Mouse (Mus musculus) hindbrain, postnatal 0 days (tissue): ENCODE measurements at regions not wholly inside any gene's neighbourhood (a gene's known extent, or its start where the extent isn't known, plus 50 kb on each side); places are given as distances from the start of the nearest gene placed in this dataset.

ENCODE experiments used
- ATAC-seq: fragments of 200-750 bp; cut with Nextera tagmentation; 2 replicates; pipeline ENCODE4 v1.8.0; 2017; ENCODE audit warnings: mild to moderate bottlenecking, moderate TSS enrichment, moderate library complexity
- DNase-seq: peaks from one replicate; pipeline ENCODE4 v3.0.0-alpha.2; 2015; ENCODE audit warnings: low spot score
- H3K27ac ChIP-seq: fragments of 300-500 bp; sonication (generic); 2 replicates; pipeline ENCODE4 v1.5.1; 2014; ENCODE audit warnings: mild to moderate bottlenecking
- H3K27me3 ChIP-seq: fragments of 300-500 bp; sonication (generic); 2 replicates; pipeline ENCODE4 v1.6.1; 2014; ENCODE audit warnings: low read length, mixed read lengths; ENCODE audit not compliant: insufficient read depth
- H3K36me3 ChIP-seq: fragments of 300-500 bp; sonication (generic); 2 replicates; pipeline ENCODE4 v1.6.1; 2014; ENCODE audit warnings: low read length, mixed read lengths; ENCODE audit not compliant: insufficient read depth
- H3K4me1 ChIP-seq: fragments of 300-500 bp; sonication (generic); 2 replicates; pipeline ENCODE4 v1.6.1; 2014; ENCODE audit warnings: antibody characterized with exemption, low read length, mixed read lengths; ENCODE audit not compliant: insufficient read depth
- H3K4me2 ChIP-seq: fragments of 300-500 bp; sonication (generic); 2 replicates; pipeline ENCODE4 v1.6.1; 2014; ENCODE audit warnings: low read depth, mild to moderate bottlenecking, low read length, moderate library complexity, mixed read lengths
- H3K4me3 ChIP-seq: fragments of 300-500 bp; sonication (generic); 2 replicates; pipeline ENCODE4 v1.5.1; 2014; ENCODE audit warnings: low read length
- H3K9ac ChIP-seq: fragments of 300-500 bp; sonication (generic); replicated peaks from 2 replicates; pipeline ENCODE4 v1.6.1; 2014; ENCODE audit warnings: mild to moderate bottlenecking, low read length, moderate library complexity, mixed read lengths
- H3K9me3 ChIP-seq: fragments of 300-500 bp; sonication (generic); 2 replicates; pipeline ENCODE4 v1.6.1; 2016; ENCODE audit warnings: low read length, mixed read lengths
- CTCF ChIP-seq: IDR thresholded peaks from 2 replicates; pipeline ENCODE4 v1.5.1; 2016; ENCODE audit warnings: antibody characterized with exemption, control low read depth, low read depth
- WGBS: fragments of 180-500 bp; shearing (Covaris S2); extraction: QIAGEN DNeasy Blood & Tissue Kit; methylation state at CpG from one replicate; pipeline ENCODE4 v1.1.7; 2014; 5-methylcytosine and 5-hydroxymethylcytosine counted together

DNA sequence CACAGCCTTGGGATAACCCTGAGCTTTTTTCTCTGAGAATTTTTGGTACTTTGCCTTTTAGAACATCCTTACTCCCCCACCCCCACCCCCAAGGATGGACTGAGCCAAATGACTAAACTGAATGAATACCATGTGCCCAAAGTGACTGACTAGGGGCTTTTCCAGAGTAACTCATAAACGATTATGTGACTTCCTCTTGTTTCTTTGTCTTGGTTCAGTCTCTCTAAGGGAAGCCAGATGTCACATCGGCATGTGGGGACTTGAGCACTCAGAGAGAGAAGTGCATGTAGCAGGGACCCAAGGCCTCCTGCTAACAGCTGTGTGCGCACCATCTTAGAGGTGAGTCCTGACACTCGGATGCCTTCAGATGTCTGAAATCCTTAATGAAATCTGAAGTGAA, 63.8 kb upstream of the Gm47985 start:
- DNase-seq = no peak
- Histone ChIP-seq H3K27ac (no peak overlapping the region), H3K9ac (no peak overlapping the region), H3K36me3 (no peaks in the 10 kb centered on the region), H3K4me3 (no peak overlapping the region), H3K4me1 (no peaks in the 10 kb centered on the region), H3K4me2 (no peak overlapping the region), H3K27me3 (no peaks in the 10 kb centered on the region), H3K9me3 (no peaks in the 10 kb centered on the region)
- 52% methylated on average over 4 of the region's 4 CpGs for whole genome bisulfite sequencing
- no peak for ATAC-seq
- TF ChIP-seq CTCF = no peak

DNA sequence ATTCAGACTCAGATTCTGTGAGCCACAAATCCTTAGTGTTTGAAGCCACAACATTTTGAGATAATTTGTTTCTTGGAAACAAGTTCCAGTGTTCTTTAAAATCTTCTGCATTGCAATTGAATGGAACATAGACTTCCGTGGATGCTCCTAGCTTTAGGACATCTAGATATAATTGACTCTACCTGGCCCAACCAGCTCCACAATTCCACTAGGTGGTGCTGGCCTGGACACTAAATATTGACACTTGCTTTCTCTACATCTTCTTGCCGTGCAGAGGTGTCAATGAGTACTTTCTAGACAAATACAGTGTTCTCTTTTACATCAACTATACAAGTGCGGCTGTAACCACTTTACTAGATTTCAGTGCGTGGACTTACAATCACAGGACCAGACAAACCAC, 63.4 kb upstream of the Gm47985 start:
- Histone ChIP-seq H3K4me1 (no peaks in the 10 kb centered on the region), H3K27ac (no peak overlapping the region), H3K4me2 (no peak overlapping the region), H3K9ac (no peak overlapping the region), H3K9me3 (no peaks in the 10 kb centered on the region), H3K4me3 (no peak overlapping the region), H3K27me3 (no peaks in the 10 kb centered on the region), H3K36me3 (no peaks in the 10 kb centered on the region)
- DNase-seq = no peak
- WGBS = 90% methylated on average over 4 of the region's 4 CpGs
- no peak for TF ChIP-seq CTCF
- no peak for ATAC-seq

DNA sequence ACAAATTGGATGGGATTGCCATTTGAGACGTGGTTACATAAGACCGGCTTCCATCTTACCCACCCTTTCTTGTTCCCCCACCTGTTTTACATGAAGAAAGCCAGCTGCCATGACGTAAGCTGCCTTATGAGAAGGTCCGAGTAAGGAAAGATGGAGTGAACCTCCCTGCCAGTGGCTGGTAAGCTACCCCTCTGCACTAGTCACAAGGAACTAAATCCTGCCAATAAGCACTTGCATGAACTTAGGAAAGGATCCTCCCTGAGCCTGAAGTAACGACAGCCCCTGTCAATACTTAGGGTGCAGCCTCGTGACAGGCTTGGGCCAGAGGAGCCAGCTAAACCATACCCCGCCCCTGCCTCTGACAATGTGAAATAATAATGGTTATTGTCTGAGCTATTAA, 62.8 kb upstream of the Gm47985 start:
- H3K27me3 ChIP-seq = no peaks in the 10 kb centered on the region
- no peaks in the 10 kb centered on the region for H3K9me3 ChIP-seq
- H3K4me2 ChIP-seq = no peak overlapping the region
- H3K27ac ChIP-seq = no peak overlapping the region
- no peak overlapping the region for H3K4me3 ChIP-seq
- no peak for DNase-seq
- no peak for TF ChIP-seq CTCF
- no peaks in the 10 kb centered on the region for H3K36me3 ChIP-seq
- ATAC-seq = no peak
- no peak overlapping the region for H3K9ac ChIP-seq
- H3K4me1 ChIP-seq = no peaks in the 10 kb centered on the region
- WGBS = 91% methylated on average over 7 of the region's 7 CpGs

DNA sequence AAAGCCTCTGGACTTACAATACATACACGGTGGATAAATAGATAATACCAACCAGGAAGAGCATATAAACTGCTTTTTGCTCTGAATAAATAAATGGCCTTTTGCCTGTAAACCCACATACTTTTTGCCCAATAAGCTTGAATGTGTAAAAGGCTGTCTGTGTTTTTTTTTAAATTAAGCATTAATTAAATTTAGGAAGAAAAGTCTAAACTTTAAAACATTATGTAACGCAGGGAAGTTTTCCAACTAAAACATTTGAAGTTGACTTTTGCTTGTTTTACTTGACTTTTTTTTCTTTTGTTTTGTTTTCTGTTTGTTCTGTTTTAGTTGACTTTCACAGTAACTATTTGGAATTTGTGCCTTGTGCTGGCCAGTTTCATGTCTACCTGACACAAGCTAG, 60.7 kb upstream of the Gm47985 start:
- no peak overlapping the region for H3K4me3 ChIP-seq
- H3K27ac ChIP-seq = no peak overlapping the region
- no peaks in the 10 kb centered on the region for H3K4me1 ChIP-seq
- DNase-seq (no peak), ATAC-seq (no peak)
- H3K9ac ChIP-seq = no peak overlapping the region
- H3K27me3 ChIP-seq = no peaks in the 10 kb centered on the region
- no peak for TF ChIP-seq CTCF
- no peaks in the 10 kb centered on the region for H3K36me3 ChIP-seq
- H3K4me2 ChIP-seq = no peak overlapping the region
- WGBS = 95% methylated on average over 2 of the region's 2 CpGs
- H3K9me3 ChIP-seq = no peaks in the 10 kb centered on the region

GRCm38 (mm10) chr1:151123964-151124363, 58.4 kb upstream of the Gm47985 start:
- no peak overlapping the region for H3K9ac ChIP-seq
- H3K9me3 ChIP-seq = no peaks in the 10 kb centered on the region
- H3K27ac ChIP-seq = no peak overlapping the region
- no peaks in the 10 kb centered on the region for H3K4me1 ChIP-seq
- H3K36me3 ChIP-seq = no peaks in the 10 kb centered on the region
- TF ChIP-seq CTCF = no peak
- H3K4me2 ChIP-seq = no peak overlapping the region
- WGBS = 92% methylated on average over 7 of the region's 7 CpGs
- no peaks in the 10 kb centered on the region for H3K27me3 ChIP-seq
- no peak for ATAC-seq
- no peak for DNase-seq
- H3K4me3 ChIP-seq = no peak overlapping the region

DNA sequence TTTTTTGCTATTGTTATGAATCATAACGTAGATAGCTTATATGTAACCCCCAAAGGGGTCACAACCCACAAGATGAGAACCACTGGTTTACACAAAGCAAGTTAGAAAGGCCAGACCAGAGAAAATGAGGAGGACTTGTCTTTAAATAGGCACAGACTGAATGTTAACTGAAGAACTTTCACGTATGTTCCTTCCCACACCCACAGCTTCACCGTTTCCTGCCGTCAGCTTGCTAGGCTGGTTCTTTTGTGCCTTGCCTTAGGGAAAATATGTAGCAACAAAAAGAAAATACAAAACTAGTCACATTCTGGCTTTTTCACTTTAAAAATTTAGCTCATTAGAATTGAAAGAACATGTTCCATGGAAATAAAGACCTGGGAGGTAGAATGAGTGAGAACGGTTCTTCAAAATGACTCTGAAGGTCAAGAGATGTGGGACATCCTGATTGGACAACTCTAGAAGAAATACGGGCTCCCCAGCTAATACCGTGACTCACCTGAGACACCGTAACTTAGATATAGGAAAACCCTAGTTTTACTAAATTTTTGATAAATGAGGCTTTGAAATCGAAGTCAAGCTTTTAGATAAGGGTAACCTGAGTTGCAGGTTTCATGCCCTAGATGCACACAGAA, 57.2 kb upstream of the Gm47985 start:
- H3K4me1 ChIP-seq = no peaks in the 10 kb centered on the region
- WGBS = 90% methylated on average over 9 of the region's 9 CpGs
- no peak for TF ChIP-seq CTCF
- no peak overlapping the region for H3K9ac ChIP-seq
- no peaks in the 10 kb centered on the region for H3K36me3 ChIP-seq
- H3K4me2 ChIP-seq = no peak overlapping the region
- no peak overlapping the region for H3K4me3 ChIP-seq
- no peaks in the 10 kb centered on the region for H3K27me3 ChIP-seq
- no peak for ATAC-seq
- no peak overlapping the region for H3K27ac ChIP-seq
- no peak for DNase-seq
- no peaks in the 10 kb centered on the region for H3K9me3 ChIP-seq

GRCm38 (mm10) chr1:151125764-151126485, 56.4 kb upstream of the Gm47985 start:
- no peak for TF ChIP-seq CTCF
- ATAC-seq (no peak), DNase-seq (no peak)
- H3K4me3 ChIP-seq = no peak overlapping the region
- no peak overlapping the region for H3K9ac ChIP-seq
- no peak overlapping the region for H3K4me2 ChIP-seq
- H3K27me3 ChIP-seq = no peaks in the 10 kb centered on the region
- H3K9me3 ChIP-seq = no peaks in the 10 kb centered on the region
- no peak overlapping the region for H3K27ac ChIP-seq
- H3K4me1 ChIP-seq = no peaks in the 10 kb centered on the region
- WGBS = 80% methylated on average over 3 of the region's 3 CpGs
- H3K36me3 ChIP-seq = no peaks in the 10 kb centered on the region
